Mouse (Mus musculus) 3T3-L1 (cell line): ENCODE measurements around the gene Pklr.

Experiments used
- DNase-seq: peaks from one replicate; pipeline ENCODE4 v3.0.0-alpha.2; 2015; ENCODE audit warnings: low read depth, low spot score

Pklr gene

DNA sequence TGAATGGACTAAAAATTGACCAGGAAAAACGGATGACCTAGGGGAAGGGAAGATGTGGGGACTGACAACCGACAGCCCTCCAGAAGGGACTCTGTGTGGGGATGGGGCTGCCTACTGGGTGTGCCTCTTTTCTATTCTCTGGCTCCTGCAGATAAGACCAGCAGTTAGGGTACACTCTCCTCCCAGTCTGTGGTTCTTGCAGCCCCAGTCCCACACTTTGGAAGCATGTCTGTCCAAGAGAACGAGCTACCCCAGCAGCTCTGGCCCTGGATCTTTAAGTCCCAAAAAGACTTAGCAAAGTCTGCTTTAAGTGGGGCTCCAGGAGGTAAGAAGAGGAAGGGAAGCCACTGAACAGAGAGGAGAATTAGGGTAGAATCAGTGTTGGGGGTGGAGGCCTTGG, at the start of gene Pklr:
Pklr (plus strand) TSS at position 185 of the 400 bp plus-strand sequence.
- DNase-seq: no peak

DNA sequence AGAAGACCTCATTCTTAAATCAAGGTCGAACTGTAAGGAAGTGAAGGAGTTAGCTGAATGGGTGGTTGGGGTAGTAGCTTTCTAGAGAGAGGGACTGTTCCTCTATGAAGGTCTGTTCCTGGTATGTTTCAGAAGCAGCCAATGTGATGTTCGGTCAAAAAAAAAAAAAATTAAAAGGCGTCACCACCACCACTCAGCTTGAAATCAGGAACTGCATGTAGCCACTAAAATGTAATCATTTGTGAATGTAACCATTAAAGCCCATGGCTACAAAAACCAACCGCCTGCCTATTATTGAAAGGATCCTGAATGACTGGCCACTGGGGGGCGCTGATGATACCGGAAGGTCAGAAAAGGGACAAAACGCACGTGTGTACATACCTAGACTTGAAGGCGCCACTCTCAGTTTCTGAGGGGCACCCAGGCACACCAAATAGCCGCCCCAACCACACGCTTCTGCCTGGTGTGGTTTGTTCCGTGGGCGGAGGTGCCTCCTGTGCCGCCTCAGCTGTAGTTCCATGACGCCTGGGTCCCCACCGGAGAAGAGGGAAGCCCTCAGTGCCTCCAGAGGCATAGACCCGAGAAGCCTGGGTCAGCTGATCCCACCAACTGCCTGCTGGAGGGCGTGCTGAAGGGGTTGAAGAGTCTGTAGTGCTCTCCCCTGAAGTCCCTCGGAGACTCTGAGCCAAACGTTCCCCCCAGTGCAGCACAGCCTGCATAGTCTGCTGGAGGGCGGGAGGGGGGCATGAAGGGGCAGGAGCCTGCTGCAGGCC, 48.4 kb upstream of the Pklr start:
- DNase-seq: peak; percentile 72

DNA sequence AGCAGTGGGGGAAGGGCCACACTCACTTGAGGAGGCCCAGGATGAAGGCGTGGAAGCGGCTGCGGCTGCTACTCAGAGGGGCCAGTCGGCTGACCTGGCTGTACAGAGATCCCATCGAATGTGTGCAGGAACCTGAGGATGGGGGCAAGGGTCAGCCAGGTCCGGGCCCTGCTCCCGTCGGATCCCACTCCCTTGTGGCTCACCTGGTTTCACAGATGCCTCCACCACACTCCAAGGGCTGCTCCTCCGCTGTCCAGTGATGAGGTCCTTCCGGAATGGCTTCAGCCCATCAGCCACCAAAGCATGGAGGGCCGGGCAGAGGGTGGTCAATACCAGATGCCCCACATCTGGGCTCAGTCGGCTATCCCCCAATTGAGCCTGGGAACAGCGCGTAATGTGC, 47.0 kb upstream of the Pklr start:
- DNase-seq: no peak

DNA sequence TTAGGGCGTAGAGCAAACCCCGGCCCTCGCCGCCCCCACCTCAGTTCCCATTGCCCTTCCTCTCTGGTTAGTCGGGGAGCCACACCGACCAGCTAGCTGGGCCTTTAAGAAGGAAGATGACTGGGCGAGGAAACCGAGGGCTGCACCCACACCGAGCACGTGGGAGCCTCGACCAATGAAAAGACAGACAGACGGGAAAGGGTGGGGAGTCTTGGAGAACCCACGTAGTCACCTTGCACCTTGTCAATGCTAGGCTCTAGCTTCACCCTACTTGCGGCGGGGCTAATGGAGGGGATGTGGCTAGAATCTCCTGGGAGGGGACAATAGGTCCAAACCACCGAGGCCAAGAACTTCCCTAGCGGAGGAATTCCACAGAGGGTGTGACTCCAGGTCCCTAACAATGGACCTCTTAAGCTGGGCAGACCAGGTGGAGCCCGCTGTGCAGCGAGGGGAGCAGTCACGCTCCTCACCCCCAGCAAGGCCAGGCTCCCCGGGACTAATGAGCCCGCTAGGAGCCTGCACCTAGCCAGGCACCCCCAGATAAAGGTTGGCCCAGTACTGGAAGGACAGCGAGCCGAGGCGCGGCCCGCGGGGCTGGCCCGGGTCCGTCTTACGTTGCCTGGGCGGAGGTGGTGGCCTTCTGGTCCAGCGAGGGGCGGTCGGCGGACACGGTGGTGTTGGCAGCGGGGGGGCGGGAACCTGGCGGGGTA, 45.9 kb upstream of the Pklr start:
- DNase-seq: peak; percentile 89

DNA sequence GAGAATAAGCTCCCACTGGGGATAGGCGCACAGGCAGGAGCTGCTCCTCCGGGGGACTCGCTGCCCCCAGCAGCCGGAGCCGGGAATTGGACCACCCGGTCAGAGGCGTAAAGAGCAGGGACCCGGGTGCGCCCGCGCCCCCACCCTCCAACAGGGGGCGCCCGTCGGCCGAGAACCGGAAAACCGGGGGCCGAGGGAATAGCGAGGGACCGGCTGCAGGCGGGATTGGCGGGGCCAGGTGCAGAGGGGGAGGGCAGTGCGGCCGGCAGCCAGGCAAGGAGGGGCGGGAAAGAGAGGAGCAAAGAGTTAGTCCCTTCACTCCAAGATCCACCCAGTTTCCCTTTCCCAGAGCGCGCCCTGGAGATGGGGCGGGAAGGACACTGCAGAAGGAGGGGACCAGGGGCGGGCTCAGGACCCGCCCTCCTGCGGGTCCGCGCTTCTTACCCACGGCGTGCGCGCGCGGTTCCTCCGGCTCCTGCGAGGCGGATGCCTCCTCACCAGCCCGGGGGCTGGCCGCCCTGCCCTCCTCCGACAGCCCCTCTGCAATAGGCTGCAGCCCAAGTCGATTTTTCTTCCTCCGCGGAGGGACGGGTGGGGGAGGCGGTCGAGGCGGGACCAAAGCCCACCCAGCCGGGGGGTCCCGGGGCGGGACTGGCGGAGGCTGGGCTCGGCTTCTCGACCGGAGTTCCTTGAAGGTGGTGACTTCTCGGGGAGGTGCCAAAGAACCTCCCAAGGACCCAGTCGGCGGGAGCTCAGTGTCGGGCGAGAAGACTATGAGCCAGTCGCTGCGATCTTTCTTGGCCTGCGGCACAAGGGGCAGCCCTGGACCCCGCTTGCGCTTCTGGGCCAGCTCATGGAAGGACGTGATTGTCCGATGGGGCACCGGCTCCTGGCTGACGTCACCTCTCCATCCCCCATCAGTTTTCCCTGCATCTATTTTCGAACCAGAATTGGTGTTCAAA, 45.0 kb upstream of the Pklr start:
- DNase-seq: peak; percentile 79

DNA sequence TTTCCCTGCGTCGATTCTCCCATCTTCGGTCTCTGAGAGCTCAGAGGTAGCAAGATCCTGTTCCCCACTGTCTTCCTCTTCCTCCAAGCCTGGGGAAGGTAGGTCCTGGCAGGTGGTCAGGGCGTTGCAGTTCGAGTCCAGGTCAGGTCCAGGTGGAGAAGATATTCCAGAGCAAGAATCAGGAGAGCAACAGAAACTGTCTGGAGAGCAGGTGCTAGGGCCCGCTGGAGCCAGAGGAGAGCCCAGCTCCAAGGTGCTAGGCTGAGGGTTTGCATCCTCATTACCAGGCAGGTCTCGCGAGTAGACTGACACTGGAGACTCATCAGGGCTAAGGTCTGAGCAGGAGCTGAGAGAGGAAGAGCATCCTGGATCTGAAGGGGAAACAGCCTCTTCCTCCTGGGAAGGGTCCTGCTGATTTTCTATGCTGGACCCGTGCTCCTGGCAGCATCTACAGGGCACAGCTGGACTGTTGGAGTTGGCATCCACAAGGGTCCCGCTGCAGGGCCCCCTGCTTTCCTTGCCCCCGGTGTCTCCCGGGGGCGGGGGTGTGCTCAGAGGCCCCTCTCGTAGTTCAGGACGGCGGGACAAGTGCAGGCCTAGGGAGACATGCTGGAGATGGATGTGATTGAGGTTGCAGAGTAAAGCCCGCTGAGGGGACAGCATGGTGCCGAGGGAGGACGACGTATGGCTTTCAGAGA, 44.0 kb upstream of the Pklr start:
- no peak for DNase-seq

DNA sequence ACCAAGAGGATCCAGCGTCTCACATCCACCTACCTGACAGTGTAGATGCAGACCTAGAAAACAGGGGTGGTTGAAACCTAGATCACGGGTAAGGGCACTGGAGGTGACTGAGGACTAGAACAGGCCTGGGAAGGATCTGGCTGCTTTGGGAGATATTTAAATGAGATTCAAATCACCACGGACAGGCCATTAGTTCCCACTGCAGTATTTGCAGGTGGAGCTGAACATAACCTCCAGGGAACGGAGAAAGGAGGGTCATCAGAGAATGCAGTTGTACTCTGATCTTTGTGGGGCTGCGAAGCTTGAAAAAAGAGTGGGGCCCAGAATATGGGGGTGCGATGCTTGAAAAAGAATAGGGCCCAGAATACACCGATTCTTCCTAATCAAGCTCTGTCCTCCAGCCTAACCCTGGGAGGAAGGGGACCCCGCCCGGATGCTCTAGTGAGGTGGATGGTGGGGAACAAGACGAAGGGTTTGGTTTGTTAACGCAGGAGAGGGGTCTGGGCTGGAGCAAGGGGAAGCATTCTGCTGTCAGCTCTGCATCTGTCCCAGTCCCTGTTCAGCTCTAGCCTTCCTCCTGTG, 43.3 kb upstream of the Pklr start:
- DNase-seq: no peak

DNA sequence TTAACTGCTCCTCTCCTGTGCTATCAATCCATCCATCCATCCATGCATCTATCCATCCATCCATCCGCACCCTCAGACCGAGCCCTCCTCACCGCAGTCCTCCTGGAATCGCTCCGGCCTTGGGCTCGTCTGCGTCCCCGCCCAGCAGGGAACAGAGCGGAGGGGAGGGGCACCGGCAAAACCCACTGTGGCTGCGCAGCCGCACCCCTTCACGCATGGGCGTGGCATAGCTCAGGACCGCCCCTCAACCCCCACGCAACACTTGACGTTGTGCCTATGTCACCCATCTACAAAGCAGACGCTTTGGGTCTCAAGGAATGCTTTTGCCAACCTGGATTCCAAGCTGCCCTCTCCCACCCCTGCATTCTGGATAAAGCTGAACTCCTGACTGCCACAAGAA, 42.8 kb upstream of the Pklr start, which contains the start of gene Rusc1:
Rusc1 (minus strand) TSS at position 137 of the 400 bp plus-strand sequence.
- no peak for DNase-seq

DNA sequence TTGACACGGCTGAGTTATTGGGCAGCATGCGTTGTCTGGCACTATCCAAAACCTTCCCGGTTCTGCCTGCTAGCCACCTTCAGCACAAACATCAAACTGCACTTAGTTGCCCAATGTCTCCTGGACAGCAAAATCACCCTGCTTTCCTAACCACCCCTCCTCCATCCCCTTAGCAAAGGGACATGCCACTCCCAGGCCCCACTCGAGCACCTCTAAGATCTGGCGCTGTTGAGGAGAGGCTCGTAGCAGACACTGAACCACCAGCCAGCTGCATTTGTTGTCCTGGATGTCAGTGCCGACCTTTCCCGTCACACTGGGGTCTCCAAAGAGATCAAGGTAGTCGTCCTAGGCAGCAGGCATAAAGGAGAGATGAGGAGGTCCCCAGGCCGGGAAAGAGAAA, 41.9 kb upstream of the Pklr start:
- DNase-seq: no peak

DNA sequence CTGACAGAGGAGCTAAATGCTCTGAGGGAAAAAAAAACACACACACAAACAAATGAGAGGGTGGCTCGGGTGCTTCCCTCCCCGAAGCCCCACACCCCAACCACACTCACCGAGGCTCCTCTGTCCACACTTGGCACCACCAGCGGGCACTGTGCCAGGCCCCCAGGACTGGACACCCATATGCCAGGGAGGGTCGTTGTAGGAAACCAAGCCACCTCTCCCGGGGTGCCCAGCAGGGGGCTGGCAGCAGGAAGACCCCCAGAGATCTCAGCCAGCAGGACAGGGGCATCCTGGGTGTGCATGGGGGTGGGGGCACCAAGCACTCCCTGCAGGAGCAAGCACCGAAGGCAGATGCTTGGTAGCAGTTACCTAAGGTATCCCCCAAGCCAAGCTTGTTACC, 35.1 kb upstream of the Pklr start, which contains the start of gene Gm43738:
Gm43738 (minus strand) TSS at position 289 of the 400 bp plus-strand sequence.
- DNase-seq: no peak

DNA sequence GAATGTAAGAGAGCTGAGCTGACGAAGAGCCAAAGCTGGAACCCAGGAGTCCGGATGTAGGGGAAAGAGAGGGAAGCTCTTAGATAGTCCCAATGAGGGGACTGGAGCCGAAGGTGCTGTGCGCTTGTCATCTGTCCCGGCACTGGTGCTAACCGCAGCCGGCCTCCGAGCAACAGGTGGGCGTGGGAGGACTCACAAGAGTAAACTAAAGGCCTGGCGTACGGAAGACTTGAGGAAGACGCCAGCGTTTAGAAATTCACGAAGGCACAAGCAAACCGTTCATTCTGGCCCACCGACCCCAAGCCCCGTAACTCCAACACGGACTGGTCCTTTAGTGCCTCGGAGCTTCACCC, 34.5 kb upstream of the Pklr start:
- no peak for DNase-seq

DNA sequence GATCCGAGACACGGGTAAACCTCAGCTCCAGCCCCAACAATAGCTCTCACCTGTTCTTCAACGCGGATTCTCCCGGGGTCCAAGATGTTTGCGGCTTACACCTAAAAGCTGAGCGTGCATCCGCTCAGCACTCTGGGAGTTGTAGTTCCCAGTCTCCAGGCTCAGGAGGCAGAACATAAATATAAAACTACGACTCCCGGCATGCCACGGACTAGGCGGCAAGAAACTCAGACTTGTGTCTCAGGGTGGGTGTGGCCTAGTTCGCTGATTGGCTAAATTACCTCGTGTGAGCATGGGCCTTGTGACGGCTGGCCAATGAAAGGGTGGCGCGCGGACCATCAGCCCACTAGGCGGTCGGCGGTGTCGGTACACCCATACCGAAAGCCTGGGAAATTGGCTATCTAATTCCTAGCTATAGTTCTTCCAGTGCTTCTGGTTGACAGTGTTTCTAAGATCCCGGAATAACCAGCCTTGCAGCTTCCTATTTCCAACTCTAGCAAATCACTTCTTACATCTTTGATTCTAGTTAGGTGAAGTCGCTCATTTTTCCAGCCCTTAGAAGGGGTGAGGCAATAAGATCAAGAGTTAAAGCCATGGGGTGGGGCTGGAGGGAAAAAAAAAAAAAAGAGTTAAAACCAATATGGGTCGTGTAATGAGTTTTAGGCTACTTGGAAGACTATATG, 34.0 kb upstream of the Pklr start, which contains the start of gene Fdps:
Fdps (minus strand) TSS at position 148 of the 683 bp plus-strand sequence.
- peak; percentile 100 for DNase-seq

DNA sequence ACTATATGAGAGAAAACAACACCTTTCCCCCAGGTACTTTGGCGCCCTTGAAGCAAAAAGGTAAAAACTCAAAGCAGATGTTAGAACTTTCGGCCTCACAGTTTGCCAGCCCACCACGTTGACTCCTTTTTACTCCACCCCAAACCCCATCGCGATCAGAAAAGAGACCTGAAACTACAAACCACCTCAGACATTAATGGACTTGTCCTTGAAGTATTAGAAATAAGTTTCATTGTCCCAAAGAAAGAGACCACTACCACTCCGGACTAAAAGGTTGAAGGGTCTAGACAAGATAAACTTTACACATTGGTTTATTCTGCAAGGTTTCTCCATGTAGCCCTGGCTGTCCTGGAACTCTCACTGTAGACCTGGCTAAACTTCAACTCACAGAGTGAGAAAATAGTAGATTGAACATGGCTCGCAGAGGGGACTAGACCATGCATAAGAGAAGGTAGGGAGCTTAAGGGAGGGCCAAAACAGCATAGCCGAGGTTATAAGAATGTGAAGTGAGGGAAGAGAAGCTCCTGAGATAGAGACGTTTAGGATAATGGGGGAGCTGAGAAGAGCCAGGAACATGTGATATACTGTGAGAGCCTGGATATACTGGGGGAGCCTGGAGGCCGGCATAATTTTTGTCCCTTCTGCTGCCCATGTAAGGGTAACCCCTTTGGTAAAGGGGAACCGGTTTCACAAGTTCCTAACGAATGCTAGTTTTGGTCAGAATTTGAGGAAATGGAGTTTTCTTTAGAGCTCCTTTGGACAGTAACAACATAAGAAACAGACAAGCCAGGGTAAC, 33.2 kb upstream of the Pklr start:
- DNase-seq: no peak

DNA sequence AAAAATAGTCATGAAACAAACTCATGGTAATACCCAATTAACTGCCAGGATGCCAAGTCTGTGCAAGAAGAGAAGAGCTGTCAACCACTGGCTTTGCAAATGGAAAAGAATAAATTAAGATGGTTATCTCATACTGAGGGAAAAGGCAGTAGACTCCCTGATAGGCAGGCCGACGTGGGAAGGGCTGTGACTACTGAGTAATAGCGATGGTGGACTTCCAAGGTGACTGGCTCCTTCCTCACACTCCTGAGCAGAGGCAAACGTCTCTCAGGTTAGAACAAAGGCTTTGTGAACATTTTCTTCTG, 32.7 kb upstream of the Pklr start:
- no peak for DNase-seq

DNA sequence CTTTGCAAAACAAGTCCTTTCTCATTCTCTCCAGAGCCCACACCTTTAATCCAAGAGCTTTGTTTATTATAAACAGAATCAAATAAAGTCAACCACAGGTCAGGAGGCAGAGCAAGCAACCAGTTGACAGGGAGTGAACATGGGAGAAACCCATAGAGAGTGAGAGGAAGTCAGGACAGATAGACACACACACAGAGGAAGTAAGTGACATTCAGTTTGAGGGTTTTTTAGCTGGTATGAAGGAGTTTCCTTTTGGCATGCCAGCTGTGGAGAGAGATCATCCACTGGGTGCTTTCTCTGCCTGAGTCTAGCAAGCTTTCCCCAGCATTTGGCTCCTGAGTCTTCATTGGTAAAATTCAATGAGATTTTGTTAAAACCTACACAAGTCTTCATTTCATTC, 29.1 kb upstream of the Pklr start:
- DNase-seq: no peak

DNA sequence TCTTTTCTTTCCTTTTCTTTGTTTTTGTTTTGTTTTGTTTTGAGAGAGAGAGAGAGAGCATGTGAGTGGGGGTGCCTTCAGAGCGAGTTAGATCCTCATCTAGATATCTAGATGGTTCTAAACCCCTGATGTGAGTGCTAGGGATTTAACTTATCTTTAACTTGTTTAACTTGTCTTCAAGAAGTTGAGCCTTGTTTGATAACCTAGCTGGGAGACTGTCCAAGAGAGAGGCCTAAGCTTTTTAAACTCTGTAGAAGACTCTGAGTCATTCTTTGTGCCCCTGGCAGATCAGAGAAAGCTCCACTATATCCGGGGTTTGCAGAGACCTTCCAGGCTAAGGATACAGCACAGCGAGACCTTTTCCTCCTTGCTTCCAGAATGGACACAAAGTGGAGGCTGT, 28.4 kb upstream of the Pklr start:
- DNase-seq: peak; percentile 64

DNA sequence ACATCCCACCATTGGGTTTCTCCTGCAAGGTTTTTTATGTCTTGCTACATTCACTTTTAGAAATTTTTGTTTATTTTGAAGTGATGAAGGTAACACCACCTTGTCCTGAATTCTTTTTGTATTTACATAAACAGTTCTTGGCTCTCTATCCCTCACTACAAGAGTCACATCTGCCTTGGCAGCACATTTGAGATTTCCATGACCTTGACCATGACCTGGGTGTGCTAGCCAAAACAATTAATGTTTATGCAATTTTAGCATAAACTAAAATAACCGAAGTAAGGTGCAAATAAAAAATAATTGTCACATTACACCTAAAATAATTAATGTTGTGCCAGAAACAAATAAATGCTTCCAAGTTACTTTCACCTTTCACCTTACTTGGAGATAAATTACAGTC, 27.8 kb upstream of the Pklr start:
- DNase-seq: no peak

DNA sequence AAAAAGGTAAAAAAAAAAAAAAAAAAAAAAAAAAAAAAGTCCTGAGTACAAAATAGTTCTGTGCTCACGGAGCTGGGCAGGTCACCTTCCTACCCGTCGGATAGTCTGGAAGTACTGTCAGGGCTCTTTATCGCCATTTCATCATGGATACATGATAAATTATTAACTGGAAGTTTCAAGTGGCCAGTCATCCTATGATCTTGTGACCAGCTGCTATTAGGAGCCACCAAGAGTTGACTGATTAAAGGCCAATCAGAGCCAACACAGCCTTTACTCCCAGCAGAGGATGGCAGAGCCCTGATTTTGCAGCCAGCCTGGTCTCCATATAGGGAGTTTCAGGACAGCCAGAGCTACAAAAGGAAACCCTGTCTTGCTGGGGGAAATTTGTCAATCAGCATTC, 22.9 kb upstream of the Pklr start:
- no peak for DNase-seq

DNA sequence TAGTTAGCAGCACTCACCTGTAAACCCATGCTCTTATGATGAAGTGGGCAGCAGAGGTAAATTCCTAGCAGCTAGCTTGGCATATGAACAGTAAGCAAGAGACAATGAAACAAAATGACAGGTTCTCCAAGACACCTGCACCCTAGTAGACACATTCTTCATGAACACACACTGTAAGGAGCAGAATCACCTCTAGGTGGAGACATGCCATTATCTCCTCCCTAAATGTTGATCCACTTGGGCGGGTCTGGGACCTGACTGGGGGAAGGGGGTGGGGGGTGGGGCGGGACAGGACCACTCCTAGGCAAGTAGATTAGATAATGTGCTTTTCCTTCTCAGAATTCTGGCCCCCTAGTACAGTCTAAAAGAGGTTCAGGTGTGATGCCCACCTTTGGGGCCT, 20.4 kb upstream of the Pklr start:
- peak; percentile 70 for DNase-seq

DNA sequence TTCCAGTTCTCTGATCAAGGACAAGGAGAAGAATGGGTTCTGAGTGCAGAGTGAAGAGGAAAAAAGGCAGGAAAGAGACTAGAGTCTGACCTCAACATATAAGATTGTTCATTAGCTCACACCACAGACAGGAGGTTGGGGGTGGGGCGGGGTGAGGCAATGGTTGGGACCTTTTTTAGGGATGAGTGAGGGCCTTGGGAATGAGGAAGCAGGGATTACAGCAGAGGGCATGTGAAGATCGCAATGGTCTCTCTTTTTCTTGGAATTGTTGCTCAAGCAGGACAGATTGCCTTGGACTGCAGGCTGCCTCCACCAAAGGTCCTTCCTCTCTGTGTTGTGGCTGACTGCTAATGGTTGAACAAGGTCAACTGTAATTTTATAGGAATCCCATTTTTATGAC, 12.6 kb upstream of the Pklr start:
- peak; percentile 28 for DNase-seq
